Mouse (Mus musculus) megakaryocyte progenitor cell, adult 5-6 weeks (primary cell): Measurements from ENCODE around the gene Fbxo31. TPM values are rescaled to one million over a fixed set of nuclear protein-coding genes. Genes with fewer than 3 reads are reported as not detected.

Experiments
- total RNA-seq, 2 experiments: library from RNA; stranded (forward) in 1 of 2; stranded (reverse) in 1 of 2; fragments of 157-497, 149-512 nt in 1 of 2; fragments of 200-1000 nt in 1 of 2; gene quantifications; 2 replicates each; pipeline versions ENCODE4 v1.2.3 to v1.2.4; 2015 to 2017

Fbxo31 gene
- total RNA-seq, 2 experiments from 2014 or later, result 6.6 to 6.9 TPM

Other genes starting within 250 kb of the Fbxo31 start
- gene 1700018B08Rik, start 34.5 kb downstream of the Fbxo31 start, total RNA-seq (2015), result not detected in 2 replicates
- not detected in 2 replicates for gene 1700018B08Rik, start 34.5 kb downstream of the Fbxo31 start, total RNA-seq (2017)
- gene Map1lc3b, start 11.6 kb upstream of the Fbxo31 start, total RNA-seq (2015), result 73.8 and 74.5 TPM in 2 replicates
- gene Map1lc3b, start 11.6 kb upstream of the Fbxo31 start, total RNA-seq (2017), result 65.9 and 78.6 TPM in 2 replicates
- gene Zcchc14, start 74.1 kb upstream of the Fbxo31 start, total RNA-seq (2015), result 0.07 TPM in 1 of 2 replicates, not detected in the other
- 0.04 TPM in 1 of 2 replicates, not detected in the other for gene Zcchc14, start 74.1 kb upstream of the Fbxo31 start, total RNA-seq (2017)
- not detected in 2 replicates for gene Jph3, start 150.8 kb upstream of the Fbxo31 start, total RNA-seq (2015)
- 0.04 TPM in 1 of 2 replicates, not detected in the other for gene Jph3, start 150.8 kb upstream of the Fbxo31 start, total RNA-seq (2017)